8 mouse cellular contexts compared by ENCODE assay signal in genomic region chr10:7780238-7781176, GRCm38 (mm10). TPM values are rescaled to one million over a fixed set of nuclear protein-coding genes. Genes with fewer than 3 reads are reported as not detected.
DNase-seq lines count a peak whose midpoint lies in the region; ATAC-seq and TF ChIP-seq lines count a peak whose summit lies in the region.

No protein-coding gene starts in this region.

- peak overlapping the region; percentile 76 for H3K4me2 ChIP-seq in lung, embryonic 14.5 days

- H3K36me3 ChIP-seq in lung, embryonic 14.5 days (ENCODE audit: insufficient read depth) = peaks cover 16% of the 10 kb centered on the region

- H3K27ac ChIP-seq in cerebellum, adult 2 months (ENCODE audit: insufficient read depth, low read length) = peak overlapping the region; percentile 49; the same call in 1 of the 2 replicates
- H3K27ac ChIP-seq in lung, embryonic 14.5 days (ENCODE audit: low read depth) = peak overlapping the region; percentile 58; the same call in 1 of the 2 replicates

- peak; percentile 57; the same call in 1 of the 2 replicates for TF ChIP-seq POLR2A in cerebellum, adult 2 months (IDR thresholded peaks at IDR 0.05; ENCODE audit: borderline replicate concordance, insufficient read depth, low read length)

- peak overlapping the region; percentile 80 for H3K9ac ChIP-seq in lung, embryonic 14.5 days

- no peak for TF ChIP-seq CTCF in cerebellum, adult 2 months (IDR thresholded peaks at IDR 0.05; ENCODE audit: borderline replicate concordance, insufficient read depth, low read depth, low read length)
- no peak for TF ChIP-seq CTCF in lung, embryonic 14.5 days (IDR thresholded peaks at IDR 0.05; ENCODE audit: low read depth)

- H3K4me3 ChIP-seq in cerebellum, adult 2 months (replicated peaks; ENCODE audit: insufficient read depth, low read depth, low read length) = peak overlapping the region; percentile 68
- peak overlapping the region; percentile 92 for H3K4me3 ChIP-seq in lung, embryonic 14.5 days (ENCODE audit: low read depth, low read length)

- ATAC-seq in hematopoietic stem cell, adult 5-6 weeks (replicated peaks in 1 of 2; ENCODE audit: insufficient read depth in 1 of 2, low FRiP score in 2 of 2, low TSS enrichment in 1 of 2, low read depth in 1 of 2, poor library complexity in 2 of 2, severe bottlenecking in 2 of 2) = peak; percentile 90 to 97
- ATAC-seq in lung, embryonic 14.5 days (ENCODE audit: insufficient read depth) = peak; percentile 94
- peak; percentile 91 for ATAC-seq in neutrophil, adult 5-6 weeks (ENCODE audit: extremely low read depth, insufficient number of reproducible peaks, low FRiP score, poor library complexity, severe bottlenecking)

- no peaks in the 10 kb centered on the region for H3K9me3 ChIP-seq in lung, embryonic 14.5 days (ENCODE audit: low read depth, low read length)

- no peaks in the 10 kb centered on the region for H3K4me1 ChIP-seq in cerebellum, adult 2 months (ENCODE audit: control insufficient read depth, insufficient read depth, low read length)
- H3K4me1 ChIP-seq in lung, embryonic 14.5 days (ENCODE audit: insufficient read depth) = no peaks in the 10 kb centered on the region

- H3K27me3 ChIP-seq in cerebellum, adult 2 months (ENCODE audit: control insufficient read depth, insufficient read depth, low read length) = no peaks in the 10 kb centered on the region
- H3K27me3 ChIP-seq in lung, embryonic 14.5 days (ENCODE audit: insufficient read depth, low read length) = no peaks in the 10 kb centered on the region

- WGBS in cerebellum, adult 2 months = under 1% methylated on average over 66 of the region's 77 CpGs
- WGBS in lung, embryonic 14.5 days = under 1% methylated on average over 70 of the region's 77 CpGs

- peak; percentile 51 for DNase-seq in MEL-GATA-1-ER (ENCODE audit: extremely low read depth, low read depth)
- peak; percentile 89 for DNase-seq in cerebellum, adult 2 months
- peak; percentile 85 for DNase-seq in forelimb bud, embryonic 11.5 days (ENCODE audit: low read depth, low spot score)
- peak; percentile 67 to 80 for DNase-seq in layer of hippocampus, adult 8-10 months (ENCODE audit: low spot score in 2 of 2)
- peak; percentile 96 for DNase-seq in lung, embryonic 14.5 days
- DNase-seq in testis, postnatal 14 days (ENCODE audit: low spot score) = peak; percentile 90

RNA-seq across cellular contexts. Expression of gene Ginm1, which starts 12.1 kb away (rescaled TPM):
- 27.6 and 34.1 TPM in 2 replicates for polyA plus RNA-seq in cerebellum, adult 2 months (2012; rRNA removed)
- total RNA-seq in hematopoietic stem cell, adult 5-6 weeks (2017) = 56.9 and 73.2 TPM in 2 replicates
- total RNA-seq in layer of hippocampus, adult 8-10 months (2022) = 10 to 100 TPM; 19.3 to 28.5 (median 23.8) TPM
- polyA plus RNA-seq in lung, embryonic 14.5 days (2014; fragmentation: Nextera tagmentation; extraction: Ambion mirVana) = 75.8 and 77.7 TPM in 2 replicates
- 88.5 and 92.3 TPM in 2 replicates for total RNA-seq in neutrophil, adult 5-6 weeks (2017)

RNA-seq across cellular contexts. Expression of gene Ppil4, which starts 12.2 kb away (rescaled TPM):
- polyA plus RNA-seq in cerebellum, adult 2 months (2012; rRNA removed) = 22.3 and 23.1 TPM in 2 replicates
- 99.6 and 101 TPM in 2 replicates for total RNA-seq in hematopoietic stem cell, adult 5-6 weeks (2017)
- total RNA-seq in layer of hippocampus, adult 8-10 months (2022) = 10 to 100 TPM; 26.9 to 34.1 (median 32.9) TPM
- 39.0 and 41.3 TPM in 2 replicates for polyA plus RNA-seq in lung, embryonic 14.5 days (2014; fragmentation: Nextera tagmentation; extraction: Ambion mirVana)
- total RNA-seq in neutrophil, adult 5-6 weeks (2017) = 142 and 146 TPM in 2 replicates

RNA-seq across cellular contexts. Expression of gene Zc3h12d, which starts 51.8 kb away (rescaled TPM):
- polyA plus RNA-seq in cerebellum, adult 2 months (2012; rRNA removed) = 0.11 and 0.13 TPM in 2 replicates
- total RNA-seq in hematopoietic stem cell, adult 5-6 weeks (2017) = 1.4 and 2.8 TPM in 2 replicates
- under 1 TPM in 3 of 4 experiments, not detected in 1; 0.10 to 0.31 (median 0.16) TPM for total RNA-seq in layer of hippocampus, adult 8-10 months (2022)
- 0.18 TPM in 2 replicates for polyA plus RNA-seq in lung, embryonic 14.5 days (2014; fragmentation: Nextera tagmentation; extraction: Ambion mirVana)
- total RNA-seq in neutrophil, adult 5-6 weeks (2017) = 48.3 and 49.0 TPM in 2 replicates

RNA-seq across cellular contexts. Expression of gene Katna1, which starts 54.7 kb away (rescaled TPM):
- 12.5 and 13.8 TPM in 2 replicates for polyA plus RNA-seq in cerebellum, adult 2 months (2012; rRNA removed)
- 57.5 and 65.4 TPM in 2 replicates for total RNA-seq in hematopoietic stem cell, adult 5-6 weeks (2017)
- 10 to 100 TPM; 14.6 to 21.1 (median 17.6) TPM for total RNA-seq in layer of hippocampus, adult 8-10 months (2022)
- polyA plus RNA-seq in lung, embryonic 14.5 days (2014; fragmentation: Nextera tagmentation; extraction: Ambion mirVana) = 58.3 TPM in 2 replicates
- total RNA-seq in neutrophil, adult 5-6 weeks (2017) = 76.2 and 89.4 TPM in 2 replicates

Comparison
In these comparisons a context has a peak if more than half of its experiments do, and no peak if none do; other contexts are left out.
1. Peak in every context shown above with its lines: DNase-seq, ATAC-seq, H3K4me3 ChIP-seq and H3K27ac ChIP-seq.
2. RNA of gene Zc3h12d, which starts 51.8 kb away (total RNA-seq): 48.3 to 49.0 TPM in neutrophil, adult 5-6 weeks; 1.4 to 2.8 TPM in hematopoietic stem cell, adult 5-6 weeks and 0.10 to 0.31 TPM in layer of hippocampus, adult 8-10 months; every median in the first group is over 10 times any median in the second.